Mouse (Mus musculus): ENCODE results near the gene Epb41l5. TPM values are rescaled to one million over a fixed set of nuclear protein-coding genes. Genes with fewer than 3 reads are reported as not detected.

Epb41l5 gene
- 17.7 and 20.4 TPM in 2 replicates for polyA plus RNA-seq (2015; fragmentation: Nextera tagmentation; extraction: Ambion mirVana)

GRCm38 (mm10) chr1:119648205-119649111 is at the start of gene Epb41l5:
Gene Epb41l5 (minus strand): TSS chr1:119649000.
- Histone ChIP-seq H3K9me3 (replicated peaks) (no peaks in the 10 kb centered on the region), H3K4me2 (peak within 1 kb of the TSS; percentile 95), H3K27ac (replicated peaks) (peak within 1 kb of the TSS; percentile 86), H3K9ac (peak within 1 kb of the TSS; percentile 64), H3K36me3 (replicated peaks) (no peaks in the 10 kb centered on the region), H3K4me1 (replicated peaks) (peaks cover 16% of the 10 kb centered on the region), H3K27me3 (no peaks in the 10 kb centered on the region), H3K4me3 (replicated peaks) (peak within 1 kb of the TSS; percentile 85)
- WGBS (ENCODE audit: insufficient replicate concordance), result under 1% methylated on average over 86 of the region's 86 CpGs
- peak; percentile 88 for ATAC-seq (ENCODE audit: insufficient read depth)

- no peak for ATAC-seq (ENCODE audit: insufficient read depth)
- H3K4me1 ChIP-seq (replicated peaks), result no peaks in the 10 kb centered on the region
- no peak overlapping the region for H3K4me2 ChIP-seq
- WGBS (ENCODE audit: insufficient replicate concordance), result 72% methylated on average over 1 of the region's 1 CpGs
- no peak overlapping the region for H3K27ac ChIP-seq (replicated peaks)
- H3K9ac ChIP-seq, result no peak overlapping the region
- H3K4me3 ChIP-seq (replicated peaks), result no peak overlapping the region
- no peaks in the 10 kb centered on the region for H3K27me3 ChIP-seq
- H3K9me3 ChIP-seq (replicated peaks), result no peaks in the 10 kb centered on the region
- H3K36me3 ChIP-seq (replicated peaks), result no peaks in the 10 kb centered on the region
Observed at GRCm38 (mm10) chr1:119696860-119697259, 48.1 kb upstream of the Epb41l5 start.

- peak; percentile 67; the same call in 1 of the 2 replicates for ATAC-seq (ENCODE audit: insufficient read depth)
- no peak overlapping the region for H3K27ac ChIP-seq (replicated peaks)
Observed at GRCm38 (mm10) chr1:119685773-119686558, 37.2 kb upstream of the Epb41l5 start.

GRCm38 (mm10) chr1:119681663-119682213 is 32.9 kb upstream of the Epb41l5 start:
- no peaks in the 10 kb centered on the region for H3K27me3 ChIP-seq
- H3K27ac ChIP-seq (replicated peaks), result no peak overlapping the region
- WGBS (ENCODE audit: insufficient replicate concordance), result 60% methylated on average over 2 of the region's 2 CpGs
- H3K4me2 ChIP-seq, result no peak overlapping the region
- peaks cover 2% of the 10 kb centered on the region; the same call in 1 of the 2 replicates for H3K4me1 ChIP-seq (replicated peaks)
- no peak overlapping the region for H3K4me3 ChIP-seq (replicated peaks)
- H3K9me3 ChIP-seq (replicated peaks), result no peaks in the 10 kb centered on the region
- no peak overlapping the region for H3K9ac ChIP-seq
- no peaks in the 10 kb centered on the region for H3K36me3 ChIP-seq (replicated peaks)
- ATAC-seq (ENCODE audit: insufficient read depth), result no peak

More at GRCm38 (mm10) chr1:119685773-119686558, 37.2 kb upstream of the Epb41l5 start:
- Histone ChIP-seq H3K4me2 (no peak overlapping the region), H3K4me3 (replicated peaks) (no peak overlapping the region), H3K36me3 (replicated peaks) (no peaks in the 10 kb centered on the region), H3K9ac (no peak overlapping the region), H3K27me3 (no peaks in the 10 kb centered on the region), H3K4me1 (replicated peaks) (peaks cover 2% of the 10 kb centered on the region; the same call in 1 of the 2 replicates), H3K9me3 (replicated peaks) (no peaks in the 10 kb centered on the region)
- 67% methylated on average over 3 of the region's 3 CpGs for WGBS (ENCODE audit: insufficient replicate concordance)

GRCm38 (mm10) chr1:119674984-119675383 is 26.2 kb upstream of the Epb41l5 start:
- no peak overlapping the region for H3K4me2 ChIP-seq
- WGBS (ENCODE audit: insufficient replicate concordance), result 42% methylated on average over 1 of the region's 1 CpGs
- no peaks in the 10 kb centered on the region for H3K9me3 ChIP-seq (replicated peaks)
- H3K9ac ChIP-seq, result no peak overlapping the region
- no peak overlapping the region for H3K27ac ChIP-seq (replicated peaks)
- H3K36me3 ChIP-seq (replicated peaks), result no peaks in the 10 kb centered on the region
- H3K4me1 ChIP-seq (replicated peaks), result no peaks in the 10 kb centered on the region
- no peak for ATAC-seq (ENCODE audit: insufficient read depth)
- no peak overlapping the region for H3K4me3 ChIP-seq (replicated peaks)
- no peaks in the 10 kb centered on the region for H3K27me3 ChIP-seq

- Histone ChIP-seq H3K9me3 (replicated peaks) (no peaks in the 10 kb centered on the region), H3K9ac (no peak overlapping the region), H3K27me3 (no peaks in the 10 kb centered on the region), H3K4me2 (no peak overlapping the region), H3K27ac (replicated peaks) (peak overlapping the region; percentile 41; the same call in 1 of the 2 replicates), H3K4me1 (replicated peaks) (no peaks in the 10 kb centered on the region), H3K36me3 (replicated peaks) (no peaks in the 10 kb centered on the region), H3K4me3 (replicated peaks) (no peak overlapping the region)
- ATAC-seq (ENCODE audit: insufficient read depth), result peak; percentile 72
- WGBS (ENCODE audit: insufficient replicate concordance), result 71% methylated on average over 7 of the region's 7 CpGs
Observed at GRCm38 (mm10) chr1:119666904-119667303, 18.1 kb upstream of the Epb41l5 start.

- no peaks in the 10 kb centered on the region for H3K9me3 ChIP-seq (replicated peaks)
- no peak overlapping the region for H3K4me3 ChIP-seq (replicated peaks)
- no peak overlapping the region for H3K4me2 ChIP-seq
- H3K9ac ChIP-seq, result no peak overlapping the region
- 0 out of 2 replicates have a peak, but pooled peaks cover 2% of the 10 kb centered on the region for H3K36me3 ChIP-seq (replicated peaks)
- 69% methylated on average over 2 of the region's 2 CpGs for WGBS (ENCODE audit: insufficient replicate concordance)
- no peak for ATAC-seq (ENCODE audit: insufficient read depth)
- H3K27me3 ChIP-seq, result no peaks in the 10 kb centered on the region
- no peak overlapping the region for H3K27ac ChIP-seq (replicated peaks)
- H3K4me1 ChIP-seq (replicated peaks), result peaks cover 6% of the 10 kb centered on the region; the same call in 1 of the 2 replicates
Observed at GRCm38 (mm10) chr1:119654307-119654706, 5.5 kb upstream of the Epb41l5 start.

- H3K36me3 ChIP-seq (replicated peaks), result no peaks in the 10 kb centered on the region
- H3K27me3 ChIP-seq, result no peaks in the 10 kb centered on the region
- no peak overlapping the region for H3K4me2 ChIP-seq
- H3K4me1 ChIP-seq (replicated peaks), result peaks cover 16% of the 10 kb centered on the region
- no peak overlapping the region for H3K9ac ChIP-seq
- WGBS (ENCODE audit: insufficient replicate concordance), result 79% methylated on average over 5 of the region's 5 CpGs
- ATAC-seq (ENCODE audit: insufficient read depth), result no peak
- H3K9me3 ChIP-seq (replicated peaks), result no peaks in the 10 kb centered on the region
- no peak overlapping the region for H3K4me3 ChIP-seq (replicated peaks)
- H3K27ac ChIP-seq (replicated peaks), result no peak overlapping the region
Observed at GRCm38 (mm10) chr1:119650386-119650785, 1.6 kb upstream of the Epb41l5 start.

- ATAC-seq (ENCODE audit: insufficient read depth), result no peak
- Histone ChIP-seq H3K4me3 (replicated peaks) (no peak overlapping the region), H3K36me3 (replicated peaks) (no peaks in the 10 kb centered on the region), H3K9me3 (replicated peaks) (no peaks in the 10 kb centered on the region), H3K9ac (no peak overlapping the region), H3K27me3 (no peaks in the 10 kb centered on the region), H3K27ac (replicated peaks) (no peak overlapping the region), H3K4me2 (peak overlapping the region; percentile 95; the same call in 1 of the 2 replicates), H3K4me1 (replicated peaks) (peaks cover 16% of the 10 kb centered on the region)
- 52% methylated on average over 2 of the region's 2 CpGs for WGBS (ENCODE audit: insufficient replicate concordance)
Observed at GRCm38 (mm10) chr1:119649627-119650026, 827 bp upstream of the Epb41l5 start.

GRCm38 (mm10) chr1:119646356-119646755 is 2.4 kb downstream of the Epb41l5 start:
- Histone ChIP-seq H3K4me3 (replicated peaks) (no peak overlapping the region), H3K27ac (replicated peaks) (no peak overlapping the region), H3K4me1 (replicated peaks) (peaks cover 24% of the 10 kb centered on the region), H3K36me3 (replicated peaks) (no peaks in the 10 kb centered on the region), H3K9me3 (replicated peaks) (no peaks in the 10 kb centered on the region), H3K4me2 (peak overlapping the region; percentile 20), H3K9ac (no peak overlapping the region), H3K27me3 (no peaks in the 10 kb centered on the region)
- no peak for ATAC-seq (ENCODE audit: insufficient read depth)
- WGBS (ENCODE audit: insufficient replicate concordance), result 58% methylated on average over 2 of the region's 2 CpGs

Measured in liver, embryonic 15.5 days (tissue).